Mouse (Mus musculus) forebrain, embryonic 14.5 days (tissue): ENCODE measurements around the gene Mndal. TPM values are rescaled to one million over a fixed set of nuclear protein-coding genes. Genes with fewer than 3 reads are reported as not detected.
"Not testable (repeated sequence)": the region's sequence is repeated elsewhere in the genome, so short reads cannot be mapped to it uniquely, and the experiment has no call there.

Experiments
- ATAC-seq: fragments of 200-750 bp; cut with Nextera tagmentation; 2 replicates; pipeline ENCODE4 v1.8.0; 2017; ENCODE audit warnings: mild to moderate bottlenecking, moderate library complexity
- DNase-seq: peaks from one replicate; pipeline ENCODE4 v3.0.0-alpha.2; 2015; ENCODE audit warnings: low spot score
- H3K27ac ChIP-seq: fragments of 300-500 bp; sonication (generic); 2 replicates; pipeline ENCODE4 v1.5.1; 2014; ENCODE audit warnings: low read depth, mild to moderate bottlenecking, control low read depth, low read length, moderate library complexity
- H3K27me3 ChIP-seq: fragments of 300-500 bp; sonication (generic); replicated peaks from 2 replicates; pipeline ENCODE4 v1.6.1; 2014; ENCODE audit warnings: low read length, control low read depth, mixed read lengths; ENCODE audit not compliant: control insufficient read depth, insufficient read depth
- H3K36me3 ChIP-seq: fragments of 300-500 bp; sonication (generic); 2 replicates; pipeline ENCODE4 v1.6.1; 2014; ENCODE audit warnings: low read length, control low read depth; ENCODE audit not compliant: control insufficient read depth, insufficient read depth
- H3K4me1 ChIP-seq: fragments of 300-500 bp; sonication (generic); 2 replicates; pipeline ENCODE4 v1.6.1; 2014; ENCODE audit warnings: antibody characterized with exemption, low read length, control low read depth; ENCODE audit not compliant: control insufficient read depth, insufficient read depth
- H3K4me2 ChIP-seq: fragments of 300-500 bp; sonication (generic); 2 replicates; pipeline ENCODE4 v1.6.1; 2014; ENCODE audit warnings: mild to moderate bottlenecking, control low read depth, low read length
- H3K4me3 ChIP-seq: fragments of 300-500 bp; sonication (generic); 2 replicates; pipeline ENCODE4 v1.5.1; 2014; ENCODE audit warnings: low read depth, low read length, control low read depth
- H3K9ac ChIP-seq: fragments of 300-500 bp; sonication (generic); 2 replicates; pipeline ENCODE4 v1.6.1; 2014; ENCODE audit warnings: mild to moderate bottlenecking, low read length, control low read depth, moderate library complexity
- H3K9me3 ChIP-seq: fragments of 300-500 bp; sonication (generic); replicated peaks from 2 replicates; pipeline ENCODE4 v1.6.1; 2016; ENCODE audit warnings: low read length, control low read depth, mixed read lengths; ENCODE audit not compliant: control insufficient read depth
- WGBS: fragments of 180-500 bp; shearing (Covaris S2); extraction: QIAGEN DNeasy Blood & Tissue Kit; methylation state at CpG from one replicate; pipeline ENCODE4 v1.1.7; 2014; 5-methylcytosine and 5-hydroxymethylcytosine counted together
- polyA plus RNA-seq: library from polyadenylated mRNA; unstranded; fragments of >200 nt; fragmentation: Nextera tagmentation; extraction: Ambion mirVana; gene quantifications from 2 replicates; pipeline ENCODE4 v1.2.1, GENCODE M21; 2014

Gene Mndal
- polyA plus RNA-seq, 1 experiment from 2014 or later: 2.0 TPM

DNA sequence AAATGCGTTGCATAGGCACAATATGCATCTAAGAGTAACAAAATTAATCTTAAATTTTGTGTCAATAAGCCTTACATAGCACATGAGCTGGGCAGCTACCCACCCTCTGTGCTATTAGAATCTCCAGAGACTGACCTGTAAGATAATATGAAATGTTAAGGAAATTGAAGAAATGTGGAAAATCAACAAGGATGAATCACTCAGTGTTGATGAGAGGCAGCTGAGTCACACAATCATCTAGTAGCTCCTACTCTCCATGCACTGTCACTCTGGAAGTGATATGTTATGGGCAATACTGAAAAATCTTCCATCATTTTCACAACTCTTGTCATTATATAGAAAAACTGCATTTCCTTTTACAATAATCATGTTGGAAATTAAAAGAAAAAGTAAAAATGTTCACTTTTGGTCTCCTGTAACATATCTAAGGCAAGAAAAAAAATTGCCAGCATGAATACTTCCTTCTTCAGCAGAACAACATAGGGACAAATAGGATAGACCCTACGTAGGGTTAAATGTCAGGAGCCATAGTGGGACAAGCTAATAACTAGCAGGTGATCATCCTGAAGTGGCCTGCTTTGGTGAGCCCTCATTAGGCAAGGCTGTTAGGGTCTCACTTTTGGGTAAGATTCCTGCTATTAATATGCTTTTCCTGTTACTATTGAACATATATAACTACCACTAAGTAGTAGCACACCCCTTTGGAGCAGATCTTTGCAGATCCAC lies 12.9 kb upstream of the Mndal start:
- H3K27ac ChIP-seq: no peak overlapping the region
- 87% methylated on average over 2 of the region's 2 CpGs for WGBS
- no peak overlapping the region for H3K4me2 ChIP-seq
- H3K9me3 ChIP-seq: no peaks in the 10 kb centered on the region
- no peaks in the 10 kb centered on the region for H3K36me3 ChIP-seq
- no peak for DNase-seq
- no peaks in the 10 kb centered on the region for H3K27me3 ChIP-seq
- no peak for ATAC-seq
- H3K4me3 ChIP-seq: no peak overlapping the region
- H3K9ac ChIP-seq: no peak overlapping the region
- no peaks in the 10 kb centered on the region for H3K4me1 ChIP-seq

DNA sequence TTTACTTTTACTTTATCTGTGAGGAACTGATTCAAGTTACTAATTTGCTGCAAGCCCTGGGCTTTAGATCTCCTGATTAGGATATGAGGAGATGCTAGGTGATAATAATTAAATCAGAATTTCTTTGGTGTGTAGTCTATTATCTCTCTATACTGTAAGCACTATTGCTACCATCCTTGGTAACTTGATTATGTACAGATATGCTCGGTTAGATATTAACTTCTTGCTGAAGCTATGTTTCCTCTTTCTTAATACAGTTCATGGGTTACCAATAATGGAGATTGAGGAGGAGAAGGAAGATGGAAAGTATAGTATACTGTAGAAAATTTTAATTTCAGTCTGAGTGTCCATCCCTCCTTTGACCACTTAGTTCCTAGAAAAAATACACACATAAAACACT lies 11.3 kb upstream of the Mndal start:
- ATAC-seq (no peak), DNase-seq (no peak)
- Histone ChIP-seq H3K9ac (no peak overlapping the region), H3K4me2 (no peak overlapping the region), H3K4me1 (no peaks in the 10 kb centered on the region), H3K27ac (no peak overlapping the region), H3K9me3 (no peaks in the 10 kb centered on the region), H3K36me3 (no peaks in the 10 kb centered on the region), H3K4me3 (no peak overlapping the region), H3K27me3 (no peaks in the 10 kb centered on the region)
- 90% methylated on average over 1 of the region's 1 CpGs for WGBS

DNA sequence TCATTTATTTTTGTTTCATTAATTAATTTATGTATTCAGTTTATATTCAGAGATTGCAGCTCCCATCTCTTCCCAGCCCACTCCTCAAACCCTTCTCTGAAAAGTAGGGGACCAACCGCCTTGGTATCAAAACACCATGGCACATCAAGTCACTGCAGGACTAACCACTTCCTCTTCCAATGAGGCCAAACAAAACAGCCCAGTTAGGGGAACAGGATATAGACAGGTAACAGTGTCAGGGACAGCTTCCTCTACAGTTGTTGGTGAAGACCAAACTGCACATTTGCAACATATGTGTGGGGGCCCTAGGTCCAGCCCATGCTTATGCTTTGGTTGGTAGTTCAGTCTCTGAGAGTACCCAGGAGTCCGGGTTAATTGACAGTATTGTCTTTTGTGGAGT lies 6.8 kb upstream of the Mndal start:
- H3K4me1 ChIP-seq, H3K9ac ChIP-seq, H3K4me3 ChIP-seq, H3K36me3 ChIP-seq, H3K9me3 ChIP-seq, H3K4me2 ChIP-seq, H3K27me3 ChIP-seq, DNase-seq, ATAC-seq, H3K27ac ChIP-seq: not testable (repeated sequence)
- WGBS: 87% methylated on average over 2 of the region's 2 CpGs

DNA sequence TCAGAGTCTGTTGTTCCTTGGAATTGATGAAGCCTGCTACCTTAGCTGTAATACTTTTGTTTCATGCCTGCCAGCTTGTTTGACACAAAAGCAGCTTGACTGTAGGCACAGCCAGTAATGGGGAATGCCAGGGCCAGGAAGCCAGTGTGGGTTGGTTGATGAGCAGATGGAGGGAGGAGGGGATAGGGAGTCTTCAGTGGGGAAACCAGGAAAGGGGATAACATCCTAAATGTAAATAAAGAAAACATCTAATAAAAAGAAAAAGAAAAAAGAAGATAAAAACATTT lies 432 bp upstream of the Mndal start:
- not testable (repeated sequence) for H3K4me1 ChIP-seq, H3K4me2 ChIP-seq, ATAC-seq, H3K4me3 ChIP-seq, H3K9me3 ChIP-seq, H3K27ac ChIP-seq, H3K27me3 ChIP-seq, H3K9ac ChIP-seq, H3K36me3 ChIP-seq
- peak; percentile 1 for DNase-seq

DNA sequence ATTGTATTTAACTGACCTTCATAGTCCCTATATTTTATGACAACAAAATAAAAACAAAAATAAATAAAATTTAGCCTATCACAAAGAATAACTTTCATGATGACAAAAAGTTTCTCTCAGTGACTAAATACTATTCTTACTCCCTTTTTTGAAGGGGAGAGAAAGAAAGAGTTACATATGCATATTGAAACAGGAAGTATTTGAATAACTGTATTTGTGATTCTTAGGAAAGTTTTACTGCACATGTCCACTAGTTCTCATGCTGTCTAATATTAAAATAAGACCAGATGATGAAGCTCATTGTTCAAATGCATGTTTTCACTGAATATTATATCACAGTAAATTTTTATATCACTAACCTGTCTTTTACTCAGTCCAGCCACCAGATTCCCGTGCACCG lies 769 bp downstream of the Mndal start:
- 90% methylated on average over 2 of the region's 2 CpGs for WGBS
- not testable (repeated sequence) for H3K9ac ChIP-seq, ATAC-seq

DNA sequence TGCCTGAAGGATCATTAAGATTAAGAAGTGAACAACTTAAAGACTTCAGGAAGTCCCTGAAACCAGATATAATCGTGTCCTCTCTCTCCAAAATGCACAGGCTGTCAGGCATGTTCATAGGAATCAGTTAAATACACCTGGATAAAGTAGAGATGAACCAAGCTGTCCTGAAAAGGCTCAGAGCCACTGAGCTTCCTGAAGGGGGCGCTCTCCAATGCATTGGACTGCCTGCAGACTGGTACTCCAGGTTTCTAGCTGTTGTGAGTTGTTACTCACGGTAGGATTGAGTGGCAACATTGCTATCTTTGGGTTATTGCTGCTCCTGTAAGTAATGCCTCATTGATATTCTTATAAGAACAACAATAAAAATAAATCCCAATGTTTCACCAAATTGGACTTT lies 23.0 kb downstream of the Mndal start:
- 80% methylated on average over 2 of the region's 3 CpGs for WGBS
- not testable (repeated sequence) for H3K9ac ChIP-seq, ATAC-seq

More for the DNA sequence above, 769 bp downstream of the Mndal start:
- H3K4me3 ChIP-seq, H3K36me3 ChIP-seq, H3K9me3 ChIP-seq, H3K27ac ChIP-seq, H3K4me1 ChIP-seq, H3K4me2 ChIP-seq, DNase-seq, H3K27me3 ChIP-seq: not testable (repeated sequence)

DNA sequence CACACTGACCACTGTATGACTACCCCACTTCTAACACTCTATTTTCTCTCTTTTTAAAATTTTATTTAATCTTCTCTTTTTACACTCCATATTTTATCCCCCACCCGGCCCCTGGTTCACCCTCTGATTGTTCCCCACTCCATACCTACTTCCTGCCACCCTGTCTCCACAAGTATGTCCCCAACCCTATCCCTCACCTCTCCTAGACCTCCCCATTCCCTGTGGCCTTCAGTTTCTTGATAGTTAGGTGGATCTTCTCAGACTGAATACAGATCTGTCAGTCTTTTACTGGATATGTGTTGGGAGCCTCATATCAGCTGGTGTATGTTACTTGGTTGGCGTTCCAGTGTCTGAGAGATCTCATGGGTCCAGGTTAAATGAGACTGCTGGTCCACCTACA lies 27.7 kb downstream of the Mndal start:
- 90% methylated on average over 2 of the region's 2 CpGs for WGBS
- no peak for DNase-seq
- Histone ChIP-seq H3K27me3 (no peaks in the 10 kb centered on the region), H3K27ac (no peak overlapping the region), H3K9ac (no peak overlapping the region), H3K4me1 (no peaks in the 10 kb centered on the region), H3K4me2 (no peak overlapping the region), H3K9me3 (no peaks in the 10 kb centered on the region), H3K4me3 (no peak overlapping the region), H3K36me3 (no peaks in the 10 kb centered on the region)
- ATAC-seq: no peak

More for the DNA sequence above, 23.0 kb downstream of the Mndal start:
- not testable (repeated sequence) for H3K4me3 ChIP-seq, H3K36me3 ChIP-seq, H3K9me3 ChIP-seq, H3K4me2 ChIP-seq, DNase-seq, H3K27me3 ChIP-seq, H3K4me1 ChIP-seq, H3K27ac ChIP-seq

DNA sequence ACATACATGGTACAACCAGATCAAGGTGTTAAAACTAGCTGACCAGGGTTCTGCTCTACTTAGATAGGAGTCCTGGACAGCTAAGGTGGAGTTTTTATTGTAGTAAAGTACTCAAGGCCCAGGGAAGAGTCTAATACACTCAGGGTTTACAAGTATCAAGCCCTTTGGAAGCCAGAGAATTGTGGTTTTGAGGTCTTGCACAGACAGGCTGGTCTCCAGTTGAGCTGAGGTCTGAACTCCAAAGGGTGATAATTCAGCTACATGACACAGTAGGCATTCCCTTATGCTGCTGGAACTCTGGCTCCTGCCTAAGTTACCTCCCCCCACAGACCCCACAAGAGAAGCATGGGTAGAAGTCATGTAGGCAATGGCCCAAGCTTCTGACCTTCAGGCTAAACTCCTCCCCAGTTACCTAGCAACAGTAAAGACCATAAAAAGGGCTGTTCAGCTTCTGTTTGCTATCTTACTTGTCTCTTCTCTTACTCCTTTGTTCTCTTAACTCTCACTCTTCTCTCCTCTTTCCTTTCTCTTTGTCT lies 29.0 kb downstream of the Mndal start:
- H3K4me2 ChIP-seq, H3K27ac ChIP-seq, H3K4me3 ChIP-seq, DNase-seq, H3K27me3 ChIP-seq, H3K9me3 ChIP-seq, H3K36me3 ChIP-seq, H3K9ac ChIP-seq, H3K4me1 ChIP-seq, ATAC-seq: not testable (repeated sequence)

DNA sequence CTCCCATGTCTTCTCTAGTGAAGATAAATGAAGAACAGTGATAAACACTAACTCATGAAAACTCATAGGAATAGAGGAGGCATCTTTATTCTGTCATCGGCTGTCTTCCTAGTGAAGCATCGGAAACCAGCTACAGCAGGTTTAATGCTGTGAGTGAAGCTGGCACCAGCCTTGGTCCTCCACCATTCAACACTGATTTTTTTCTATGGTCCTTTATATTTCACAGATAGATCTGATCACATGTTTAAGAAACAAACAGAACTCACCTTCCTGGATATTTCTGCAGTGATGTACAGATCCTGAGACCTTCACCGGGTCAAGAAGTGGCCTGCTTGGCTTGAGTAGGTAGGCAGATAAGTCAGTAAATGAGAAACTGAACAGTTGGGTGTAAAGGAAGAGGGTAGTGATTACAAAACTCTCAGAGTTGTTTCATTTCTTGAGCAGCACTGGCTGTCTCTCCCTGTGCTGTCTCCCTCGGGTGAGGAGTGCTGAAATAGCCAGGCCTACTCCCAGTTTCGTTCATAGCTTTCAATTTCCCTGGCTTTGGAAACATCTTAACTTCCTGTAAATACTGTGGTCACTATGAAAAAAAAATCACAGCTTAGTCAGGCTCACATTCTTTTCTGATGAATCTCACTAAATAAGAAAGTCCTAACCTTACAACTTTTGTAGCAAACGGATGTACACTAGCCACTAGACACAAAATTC lies 29.6 kb downstream of the Mndal start, which contains the start of gene Ifi211:
Gene Ifi211 (minus strand): TSS at position 499 of the 708 bp plus-strand sequence.
- H3K9me3 ChIP-seq, H3K27me3 ChIP-seq, DNase-seq, ATAC-seq, H3K36me3 ChIP-seq, H3K4me2 ChIP-seq, H3K4me1 ChIP-seq, H3K27ac ChIP-seq, H3K9ac ChIP-seq, H3K4me3 ChIP-seq: not testable (repeated sequence)
- 89% methylated on average over 6 of the region's 6 CpGs for WGBS
